Mouse (Mus musculus): ENCODE results near the gene Tmprss12. TPM values are rescaled to one million over a fixed set of nuclear protein-coding genes. Genes with fewer than 3 reads are reported as not detected.
"Not testable (repeated sequence)": the region's sequence is repeated elsewhere in the genome, so short reads cannot be mapped to it uniquely, and the experiment has no call there.

The Tmprss12 gene
- polyA plus RNA-seq, 1 experiment: 36.5 TPM

DNA sequence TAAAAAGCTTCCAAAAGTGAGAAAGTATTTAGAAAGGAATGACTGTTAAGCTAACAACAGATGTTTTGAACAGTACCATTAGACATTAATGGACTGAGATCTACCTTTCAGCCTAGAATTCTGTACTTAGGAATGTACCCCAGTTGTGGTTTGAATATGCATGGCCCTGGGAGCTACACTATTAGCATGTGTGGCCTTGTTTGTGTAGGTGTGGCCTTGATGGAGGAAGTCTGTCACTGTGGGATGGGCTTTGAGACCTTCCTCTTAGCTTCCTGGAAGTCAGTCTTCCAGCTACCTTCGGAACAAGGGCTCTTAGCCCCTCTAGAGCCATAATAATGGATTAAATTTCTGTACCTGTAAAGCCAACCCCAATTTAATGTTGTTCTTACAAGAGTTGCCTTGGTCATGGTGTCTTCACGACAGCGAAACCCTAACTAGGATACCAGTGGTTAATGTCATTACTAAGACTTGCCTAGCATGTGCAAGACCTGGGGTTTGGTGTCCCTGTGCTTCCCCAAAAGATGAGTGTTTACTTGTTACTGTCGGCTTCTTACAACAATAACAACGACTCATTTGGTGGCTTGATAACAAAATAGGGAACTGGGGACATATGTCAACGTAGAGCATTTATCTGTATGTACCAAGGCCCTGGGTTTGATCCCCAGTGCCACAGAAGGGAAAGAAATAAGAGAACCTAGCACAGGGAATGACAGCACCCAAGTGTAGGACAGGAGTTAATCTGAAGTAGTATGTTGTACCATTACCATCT lies 31.8 kb upstream of the Tmprss12 start:
- H3K27ac ChIP-seq (ENCODE audit: control insufficient read depth, insufficient read depth, low read depth, low read length): no peak overlapping the region
- no peaks in the 10 kb centered on the region for H3K4me1 ChIP-seq (ENCODE audit: control insufficient read depth, insufficient read depth, low read length)
- H3K27me3 ChIP-seq (ENCODE audit: control insufficient read depth, insufficient read depth, low read length): no peaks in the 10 kb centered on the region
- peaks cover 6% of the 10 kb centered on the region for H3K36me3 ChIP-seq (ENCODE audit: control insufficient read depth, insufficient read depth, low read length)
- no peak for TF ChIP-seq CTCF (IDR thresholded peaks at IDR 0.05; ENCODE audit: control insufficient read depth, insufficient read depth, insufficient replicate concordance, low read depth, low read length)
- TF ChIP-seq POLR2A (IDR thresholded peaks at IDR 0.05; ENCODE audit: control insufficient read depth, low read depth, low read length): no peak
- no peak overlapping the region for H3K4me3 ChIP-seq (ENCODE audit: control insufficient read depth, low read depth, low read length)

DNA sequence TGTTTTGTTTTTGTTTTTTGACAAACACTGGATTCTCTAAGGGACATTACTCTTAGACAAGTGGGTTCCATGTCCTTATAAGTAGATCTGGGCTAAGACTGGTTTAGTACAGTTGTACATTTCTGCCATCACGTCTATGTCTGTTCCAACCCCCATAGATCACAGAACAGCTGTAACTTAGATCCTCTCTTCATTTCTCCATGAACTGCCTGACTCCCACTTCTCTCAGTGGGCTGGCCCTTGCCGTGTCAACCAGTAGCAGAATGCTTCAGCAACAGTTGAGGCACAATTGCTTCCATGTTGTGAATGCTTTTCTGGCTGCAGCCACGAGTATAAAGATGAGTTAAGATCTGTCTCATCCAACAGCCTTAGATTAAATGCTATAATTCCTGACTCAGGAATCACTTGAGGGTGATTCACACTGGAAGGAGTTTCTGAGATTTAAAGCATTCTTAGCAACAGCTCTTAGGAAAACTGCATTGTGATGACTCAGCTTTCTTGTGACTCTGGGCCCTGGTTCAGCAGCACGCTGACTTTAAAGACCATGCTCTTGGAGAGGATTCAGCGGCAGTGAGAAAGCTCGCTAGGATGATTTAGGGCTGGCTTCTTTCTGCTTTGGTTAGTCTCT lies 29.4 kb upstream of the Tmprss12 start:
- H3K36me3 ChIP-seq (ENCODE audit: control insufficient read depth, insufficient read depth, low read length): peaks cover 4% of the 10 kb centered on the region

DNA sequence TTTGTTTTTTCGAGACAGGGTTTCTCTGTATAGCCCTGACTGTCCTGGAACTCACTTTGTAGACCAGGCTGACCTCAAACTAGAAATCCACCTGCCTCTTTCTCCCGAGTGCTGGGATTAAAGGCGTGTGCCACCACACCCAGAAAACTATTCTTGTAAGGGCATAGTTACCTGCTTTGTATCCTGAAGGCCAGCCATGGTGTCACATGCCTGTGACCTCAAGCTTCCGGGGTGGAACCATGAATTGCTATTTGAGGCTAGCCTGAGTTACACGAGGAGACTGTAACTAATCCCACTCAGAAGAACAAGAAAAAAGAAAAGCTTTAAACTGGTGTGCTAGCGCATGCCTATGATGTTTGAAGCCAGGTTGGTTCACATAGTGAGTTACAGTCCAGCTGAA lies 24.3 kb upstream of the Tmprss12 start:
- Histone ChIP-seq H3K27me3 (ENCODE audit: control insufficient read depth, insufficient read depth, low read length) (no peaks in the 10 kb centered on the region), H3K27ac (ENCODE audit: control insufficient read depth, insufficient read depth, low read depth, low read length) (no peak overlapping the region), H3K36me3 (ENCODE audit: control insufficient read depth, insufficient read depth, low read length) (peaks cover 5% of the 10 kb centered on the region), H3K4me3 (ENCODE audit: control insufficient read depth, low read depth, low read length) (no peak overlapping the region), H3K4me1 (ENCODE audit: control insufficient read depth, insufficient read depth, low read length) (no peaks in the 10 kb centered on the region)
- TF ChIP-seq CTCF (IDR thresholded peaks at IDR 0.05; ENCODE audit: control insufficient read depth, insufficient read depth, insufficient replicate concordance, low read depth, low read length): no peak
- no peak for TF ChIP-seq POLR2A (IDR thresholded peaks at IDR 0.05; ENCODE audit: control insufficient read depth, low read depth, low read length)

More for the DNA sequence above, 29.4 kb upstream of the Tmprss12 start:
- Histone ChIP-seq H3K4me1 (ENCODE audit: control insufficient read depth, insufficient read depth, low read length) (no peaks in the 10 kb centered on the region), H3K27ac (ENCODE audit: control insufficient read depth, insufficient read depth, low read depth, low read length) (no peak overlapping the region), H3K27me3 (ENCODE audit: control insufficient read depth, insufficient read depth, low read length) (no peaks in the 10 kb centered on the region), H3K4me3 (ENCODE audit: control insufficient read depth, low read depth, low read length) (no peak overlapping the region)
- TF ChIP-seq CTCF (IDR thresholded peaks at IDR 0.05; ENCODE audit: control insufficient read depth, insufficient read depth, insufficient replicate concordance, low read depth, low read length) (no peak), POLR2A (IDR thresholded peaks at IDR 0.05; ENCODE audit: control insufficient read depth, low read depth, low read length) (no peak)

DNA sequence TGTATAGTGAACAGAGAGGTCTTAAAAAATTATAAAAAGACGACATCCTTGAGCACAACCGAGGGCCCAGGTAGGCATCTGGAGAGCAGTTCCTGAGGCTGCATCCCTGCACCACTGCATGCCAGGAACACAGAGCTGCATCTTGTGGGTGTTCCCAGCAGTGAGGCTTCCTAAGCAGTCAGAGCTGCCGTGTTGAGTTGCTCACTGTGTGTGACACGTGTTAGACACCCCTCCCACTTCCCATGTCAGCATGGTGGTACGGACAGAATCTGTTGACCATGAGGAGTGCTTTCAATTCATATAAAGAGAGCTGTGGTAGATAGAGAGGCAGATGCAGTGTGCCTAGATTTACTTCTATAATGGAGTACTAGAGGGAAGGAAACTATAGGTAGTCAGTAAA lies 23.3 kb upstream of the Tmprss12 start:
- Histone ChIP-seq H3K36me3 (ENCODE audit: control insufficient read depth, insufficient read depth, low read length) (peaks cover 5% of the 10 kb centered on the region), H3K27ac (ENCODE audit: control insufficient read depth, insufficient read depth, low read depth, low read length) (no peak overlapping the region)

DNA sequence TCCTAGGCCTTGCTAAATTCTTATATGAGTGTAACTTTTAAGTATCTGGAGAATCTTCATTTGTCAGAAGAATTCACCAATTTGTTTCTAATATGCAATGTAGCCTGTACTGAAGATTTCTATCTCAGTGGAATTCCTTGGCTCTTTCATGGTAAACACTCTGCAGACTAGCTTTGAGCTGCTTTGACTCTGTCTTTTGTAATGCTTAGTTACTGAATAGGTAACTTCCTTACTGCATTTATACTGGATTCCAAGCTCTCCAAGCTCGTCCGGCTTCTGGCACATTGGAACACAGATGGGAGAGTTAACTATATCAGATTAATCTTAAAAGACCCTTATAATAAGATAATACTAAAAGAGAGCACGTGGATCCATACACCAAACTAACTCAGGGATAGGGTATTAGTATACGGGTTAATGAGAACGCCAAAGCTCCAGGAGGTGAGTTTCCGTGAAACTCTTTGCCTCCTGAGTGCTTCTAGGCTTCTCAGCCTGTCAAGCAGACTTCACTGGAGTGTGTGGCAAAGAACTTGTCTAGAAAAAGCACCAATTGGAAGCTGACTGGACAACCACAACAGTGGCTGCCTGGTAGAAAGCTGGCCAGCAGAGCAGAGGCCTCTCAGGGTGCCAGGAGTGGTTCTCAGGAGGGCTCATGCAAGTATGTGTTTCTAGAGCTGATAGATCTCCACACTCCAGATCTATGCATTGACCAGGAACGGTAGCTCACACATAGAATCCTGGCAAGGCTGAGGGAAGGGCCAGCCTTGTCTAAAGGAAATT lies 21.8 kb upstream of the Tmprss12 start:
- H3K36me3 ChIP-seq (ENCODE audit: control insufficient read depth, insufficient read depth, low read length): peaks cover 2% of the 10 kb centered on the region; the same call in 1 of the 2 replicates
- no peak overlapping the region for H3K27ac ChIP-seq (ENCODE audit: control insufficient read depth, insufficient read depth, low read depth, low read length)
- H3K4me1 ChIP-seq (ENCODE audit: control insufficient read depth, insufficient read depth, low read length): no peaks in the 10 kb centered on the region
- H3K4me3 ChIP-seq (ENCODE audit: control insufficient read depth, low read depth, low read length): no peak overlapping the region
- H3K27me3 ChIP-seq (ENCODE audit: control insufficient read depth, insufficient read depth, low read length): no peaks in the 10 kb centered on the region
- TF ChIP-seq POLR2A (IDR thresholded peaks at IDR 0.05; ENCODE audit: control insufficient read depth, low read depth, low read length): no peak
- TF ChIP-seq CTCF (IDR thresholded peaks at IDR 0.05; ENCODE audit: control insufficient read depth, insufficient read depth, insufficient replicate concordance, low read depth, low read length): no peak

More for the DNA sequence above, 23.3 kb upstream of the Tmprss12 start:
- Histone ChIP-seq H3K27me3 (ENCODE audit: control insufficient read depth, insufficient read depth, low read length) (no peaks in the 10 kb centered on the region), H3K4me1 (ENCODE audit: control insufficient read depth, insufficient read depth, low read length) (no peaks in the 10 kb centered on the region), H3K4me3 (ENCODE audit: control insufficient read depth, low read depth, low read length) (no peak overlapping the region)
- TF ChIP-seq CTCF (IDR thresholded peaks at IDR 0.05; ENCODE audit: control insufficient read depth, insufficient read depth, insufficient replicate concordance, low read depth, low read length): no peak
- TF ChIP-seq POLR2A (IDR thresholded peaks at IDR 0.05; ENCODE audit: control insufficient read depth, low read depth, low read length): no peak

DNA sequence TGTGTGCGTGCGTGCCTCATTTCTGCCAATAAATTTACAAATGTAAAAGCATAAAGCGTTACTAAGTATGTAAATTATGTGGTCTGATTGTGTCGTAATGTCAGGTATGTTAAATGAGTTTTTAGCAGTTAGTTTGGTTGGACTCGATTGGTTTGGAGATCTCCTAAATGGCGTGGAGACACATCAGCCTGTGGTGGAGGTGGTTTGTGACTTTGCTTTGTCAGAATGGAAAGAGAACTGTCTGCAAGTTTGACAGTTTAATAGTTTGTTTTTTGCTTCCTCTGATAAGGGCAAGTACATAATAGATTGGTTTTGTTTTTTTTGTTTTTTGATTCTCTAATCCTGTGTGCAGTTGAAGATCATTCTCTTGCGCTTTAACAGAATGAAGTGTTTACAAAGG lies 20.3 kb upstream of the Tmprss12 start:
- not testable (repeated sequence) for H3K27me3 ChIP-seq (ENCODE audit: control insufficient read depth, insufficient read depth, low read length); H3K36me3 ChIP-seq (ENCODE audit: control insufficient read depth, insufficient read depth, low read length); H3K27ac ChIP-seq (ENCODE audit: control insufficient read depth, insufficient read depth, low read depth, low read length)

DNA sequence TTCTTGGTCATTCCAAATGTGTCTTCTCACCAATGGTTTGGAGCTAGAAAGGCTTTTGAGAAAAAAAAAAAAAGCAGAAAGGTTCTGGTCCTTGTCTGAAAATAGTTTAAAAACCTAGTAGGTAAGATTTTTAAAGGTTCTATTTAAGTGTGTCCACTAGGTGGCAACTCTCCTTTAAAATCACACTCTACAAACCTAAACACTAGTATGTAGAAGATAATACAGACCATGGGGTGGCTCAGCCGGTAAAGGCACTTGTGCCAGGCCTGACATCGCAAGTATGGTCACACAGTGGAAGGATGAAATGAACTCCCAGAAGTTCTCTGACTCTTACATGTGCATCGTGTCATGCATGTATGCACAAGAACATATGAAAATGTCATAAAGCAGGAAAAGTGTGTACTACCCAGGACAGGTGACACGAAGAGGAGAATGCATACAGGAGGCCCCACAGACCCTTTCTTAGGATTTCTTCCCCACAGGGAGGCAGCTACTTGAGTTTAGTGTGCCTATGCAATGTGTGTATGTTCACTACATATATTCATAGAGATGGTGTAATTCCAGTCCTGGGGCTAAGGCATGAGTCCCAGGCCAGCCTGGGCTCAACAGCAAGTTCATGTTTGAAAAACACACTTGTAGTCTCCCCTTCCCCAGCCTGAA lies 17.3 kb upstream of the Tmprss12 start:
- Histone ChIP-seq H3K4me1 (ENCODE audit: control insufficient read depth, insufficient read depth, low read length) (no peaks in the 10 kb centered on the region), H3K4me3 (ENCODE audit: control insufficient read depth, low read depth, low read length) (no peak overlapping the region), H3K27me3 (ENCODE audit: control insufficient read depth, insufficient read depth, low read length) (no peaks in the 10 kb centered on the region), H3K27ac (ENCODE audit: control insufficient read depth, insufficient read depth, low read depth, low read length) (no peak overlapping the region), H3K36me3 (ENCODE audit: control insufficient read depth, insufficient read depth, low read length) (no peaks in the 10 kb centered on the region)
- no peak for TF ChIP-seq POLR2A (IDR thresholded peaks at IDR 0.05; ENCODE audit: control insufficient read depth, low read depth, low read length)
- no peak for TF ChIP-seq CTCF (IDR thresholded peaks at IDR 0.05; ENCODE audit: control insufficient read depth, insufficient read depth, insufficient replicate concordance, low read depth, low read length)

More for the DNA sequence above, 20.3 kb upstream of the Tmprss12 start:
- not testable (repeated sequence) for H3K4me3 ChIP-seq (ENCODE audit: control insufficient read depth, low read depth, low read length); H3K4me1 ChIP-seq (ENCODE audit: control insufficient read depth, insufficient read depth, low read length)
